Comparison of ENCODE assay signal across 8 mouse cellular contexts in genomic region chr16:30977186-30977585, GRCm38 (mm10).
DNase-seq lines count a peak whose midpoint lies in the region; ATAC-seq and TF ChIP-seq lines count a peak whose summit lies in the region.

No protein-coding gene starts in this region.

- 3% methylated on average over 3 of the region's 3 CpGs for WGBS in embryonic facial prominence, embryonic 14.5 days
- 0% methylated on average over 3 of the region's 3 CpGs for WGBS in limb, embryonic 14.5 days
- WGBS in midbrain, postnatal 0 days, result 6% methylated on average over 3 of the region's 3 CpGs

- no peak overlapping the region for H3K9ac ChIP-seq in embryonic facial prominence, embryonic 14.5 days (ENCODE audit: low read depth, low read length)
- H3K9ac ChIP-seq in limb, embryonic 14.5 days (ENCODE audit: low read depth, low read length, severe bottlenecking), result no peak overlapping the region
- H3K9ac ChIP-seq in midbrain, postnatal 0 days (replicated peaks; ENCODE audit: low read length, poor library complexity, severe bottlenecking), result no peak overlapping the region

- TF ChIP-seq CTCF in midbrain, postnatal 0 days (IDR thresholded peaks at IDR 0.05), result peak; percentile 98

- TF ChIP-seq POLR2A in limb, embryonic 14.5 days (IDR thresholded peaks at IDR 0.05; ENCODE audit: borderline replicate concordance, extremely low read depth, insufficient read depth, insufficient read length), result 0 out of 2 replicates have a peak, but pooled peaks have one; percentile 33

- peak; percentile 95 for ATAC-seq in embryonic facial prominence, embryonic 14.5 days (ENCODE audit: low read depth)
- peak; percentile 91 for ATAC-seq in limb, embryonic 14.5 days (ENCODE audit: low FRiP score, low read depth)
- peak; percentile 93 for ATAC-seq in midbrain, postnatal 0 days (ENCODE audit: low FRiP score)

- H3K4me3 ChIP-seq in embryonic facial prominence, embryonic 14.5 days (ENCODE audit: low read depth, low read length), result no peak overlapping the region
- H3K4me3 ChIP-seq in limb, embryonic 14.5 days (replicated peaks; ENCODE audit: low read length), result no peak overlapping the region
- H3K4me3 ChIP-seq in midbrain, postnatal 0 days (ENCODE audit: low read depth, low read length), result no peak overlapping the region

- H3K27ac ChIP-seq in embryonic facial prominence, embryonic 14.5 days (replicated peaks; ENCODE audit: low read depth, low read length), result no peak overlapping the region
- no peak overlapping the region for H3K27ac ChIP-seq in limb, embryonic 14.5 days (replicated peaks; ENCODE audit: low read depth, low read length)
- no peak overlapping the region for H3K27ac ChIP-seq in midbrain, postnatal 0 days (ENCODE audit: low read depth, low read length)

- H3K4me1 ChIP-seq in embryonic facial prominence, embryonic 14.5 days (ENCODE audit: control insufficient read depth, insufficient read depth, low read length), result peaks cover 18% of the 10 kb centered on the region
- peaks cover 6% of the 10 kb centered on the region for H3K4me1 ChIP-seq in limb, embryonic 14.5 days (ENCODE audit: control insufficient read depth, insufficient read depth, low read length)
- peaks cover 3% of the 10 kb centered on the region; the same call in 1 of the 2 replicates for H3K4me1 ChIP-seq in midbrain, postnatal 0 days (ENCODE audit: insufficient read depth, low read length)

- H3K27me3 ChIP-seq in embryonic facial prominence, embryonic 14.5 days (replicated peaks; ENCODE audit: control insufficient read depth, insufficient read depth, low read length), result no peaks in the 10 kb centered on the region
- H3K27me3 ChIP-seq in limb, embryonic 14.5 days (ENCODE audit: control insufficient read depth, insufficient read depth, low read length), result no peaks in the 10 kb centered on the region
- H3K27me3 ChIP-seq in midbrain, postnatal 0 days (ENCODE audit: insufficient read depth, low read length), result no peaks in the 10 kb centered on the region

- H3K36me3 ChIP-seq in embryonic facial prominence, embryonic 14.5 days (ENCODE audit: control insufficient read depth, insufficient read depth, low read length), result no peaks in the 10 kb centered on the region
- no peaks in the 10 kb centered on the region for H3K36me3 ChIP-seq in limb, embryonic 14.5 days (ENCODE audit: control insufficient read depth, insufficient read depth, low read length)
- H3K36me3 ChIP-seq in midbrain, postnatal 0 days (ENCODE audit: insufficient read depth, low read length), result no peaks in the 10 kb centered on the region

- no peak overlapping the region for H3K4me2 ChIP-seq in embryonic facial prominence, embryonic 14.5 days (ENCODE audit: low read depth, low read length)
- H3K4me2 ChIP-seq in limb, embryonic 14.5 days (replicated peaks; ENCODE audit: low read depth, low read length, severe bottlenecking), result no peak overlapping the region; the same call in 1 of the 2 replicates
- H3K4me2 ChIP-seq in midbrain, postnatal 0 days (ENCODE audit: low read depth, low read length, poor library complexity, severe bottlenecking), result no peak overlapping the region

- peak; percentile 74 for DNase-seq in 3134 (ENCODE audit: extremely low read depth, insufficient read length, low spot score)
- DNase-seq in adrenal gland, postnatal 36 days, result peak; percentile 95 to 97
- peak; percentile 96 for DNase-seq in embryonic facial prominence, embryonic 14.5 days (ENCODE audit: low spot score)
- DNase-seq in heart, adult 8-10 months (ENCODE audit: low spot score), result peak; percentile 95
- peak; percentile 98 for DNase-seq in kidney, adult 9 months
- DNase-seq in limb, embryonic 14.5 days (ENCODE audit: low spot score), result peak; percentile 95
- peak; percentile 97 for DNase-seq in midbrain, postnatal 0 days (ENCODE audit: low spot score)
- DNase-seq in spleen, postnatal 14 days (ENCODE audit: low spot score in 2 of 2), result peak; percentile 73 to 87

- no peaks in the 10 kb centered on the region for H3K9me3 ChIP-seq in embryonic facial prominence, embryonic 14.5 days (ENCODE audit: control insufficient read depth, low read length)
- no peaks in the 10 kb centered on the region for H3K9me3 ChIP-seq in limb, embryonic 14.5 days (ENCODE audit: control insufficient read depth, low read length)
- H3K9me3 ChIP-seq in midbrain, postnatal 0 days (ENCODE audit: low read length), result no peaks in the 10 kb centered on the region
